Mouse (Mus musculus): ENCODE measurements at regions not wholly inside any gene's neighbourhood (a gene's known extent, or its start where the extent isn't known, plus 50 kb on each side); places are given as distances from the start of the nearest gene placed in this dataset.

DNA sequence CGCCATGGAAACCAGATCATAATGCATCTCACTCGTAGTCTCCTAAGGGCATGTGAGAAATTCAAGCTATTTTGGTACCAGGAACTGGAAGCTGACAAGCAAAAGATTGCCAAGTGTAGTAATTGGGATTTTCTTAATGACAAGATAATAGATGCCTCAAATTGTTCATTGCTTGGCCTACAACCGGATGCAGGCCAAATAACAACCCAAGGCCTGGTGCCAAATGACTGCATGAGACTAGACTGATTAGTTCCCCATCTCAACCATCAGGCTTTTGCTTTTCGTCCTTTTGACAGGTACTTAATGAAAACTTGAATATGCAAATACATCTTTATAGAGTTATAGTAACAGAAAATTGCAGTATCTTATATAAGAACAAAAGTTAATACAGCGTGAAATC is 780.4 kb upstream of the Frg1 start:
- Histone ChIP-seq H3K4me1 (ENCODE audit: control insufficient read depth in 2 of 2, insufficient read depth in 2 of 2, low read length in 2 of 2) (no peaks in the 10 kb centered on the region), H3K27ac (replicated peaks in 1 of 2; ENCODE audit: control insufficient read depth in 1 of 2, insufficient read depth in 1 of 2, low read depth in 2 of 2, low read length in 2 of 2) (no peak overlapping the region), H3K27me3 (ENCODE audit: control insufficient read depth, insufficient read depth, low read length) (no peaks in the 10 kb centered on the region), H3K36me3 (ENCODE audit: control insufficient read depth, insufficient read depth, low read length) (no peaks in the 10 kb centered on the region), H3K4me3 (ENCODE audit: control insufficient read depth in 1 of 2, insufficient read depth in 1 of 2, low read depth in 1 of 2, low read length in 2 of 2) (no peak overlapping the region), H3K9me3 (ENCODE audit: control insufficient read depth, low read length) (no peaks in the 10 kb centered on the region), H3K9ac (ENCODE audit: low read length) (no peak overlapping the region), H3K4me2 (ENCODE audit: low read length) (no peak overlapping the region)
- WGBS, result 72% methylated on average over 5 of the region's 5 CpGs
- ATAC-seq (ENCODE audit: insufficient number of reproducible peaks, insufficient read depth, low FRiP score, low read depth), result no peak

- H3K27me3 ChIP-seq (ENCODE audit: control insufficient read depth, insufficient read depth, low read length), result no peaks in the 10 kb centered on the region
- no peak overlapping the region for H3K27ac ChIP-seq (replicated peaks in 1 of 2; ENCODE audit: control insufficient read depth in 1 of 2, insufficient read depth in 1 of 2, low read depth in 2 of 2, low read length in 2 of 2)
- H3K4me2 ChIP-seq (ENCODE audit: low read length), result no peak overlapping the region
- no peaks in the 10 kb centered on the region for H3K36me3 ChIP-seq (ENCODE audit: control insufficient read depth, insufficient read depth, low read length)
- no peak for ATAC-seq (ENCODE audit: insufficient number of reproducible peaks, insufficient read depth, low FRiP score, low read depth)
- H3K4me3 ChIP-seq (ENCODE audit: control insufficient read depth in 1 of 2, insufficient read depth in 1 of 2, low read depth in 1 of 2, low read length in 2 of 2), result no peak overlapping the region
- no peaks in the 10 kb centered on the region for H3K9me3 ChIP-seq (ENCODE audit: control insufficient read depth, low read length)
- 88% methylated on average over 1 of the region's 1 CpGs for WGBS
- H3K4me1 ChIP-seq (ENCODE audit: control insufficient read depth in 2 of 2, insufficient read depth in 2 of 2, low read length in 2 of 2), result no peaks in the 10 kb centered on the region
- no peak overlapping the region for H3K9ac ChIP-seq (ENCODE audit: low read length)
Observed at GRCm38 (mm10) chr8:42193902-42194550, 777.2 kb upstream of the Frg1 start.

DNA sequence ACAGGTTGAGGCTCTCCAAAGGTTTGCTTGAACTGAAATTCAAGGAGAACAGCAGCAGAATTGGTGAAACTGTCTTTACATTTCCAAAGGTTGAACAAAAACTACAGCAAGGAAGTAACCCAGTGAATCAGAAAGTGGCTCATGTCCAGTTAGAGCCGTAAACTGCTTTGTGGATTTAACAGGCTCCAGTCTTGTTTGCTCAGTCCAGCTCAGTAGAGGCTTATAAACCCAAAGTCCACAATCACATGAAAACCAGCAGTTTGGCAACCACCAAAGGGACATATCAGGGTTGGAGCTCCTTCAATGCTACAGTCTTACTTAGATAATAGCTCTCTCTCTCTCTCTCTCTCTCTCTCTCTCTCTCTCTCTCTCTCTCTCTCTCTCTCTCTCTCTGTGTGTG is 770.2 kb upstream of the Frg1 start:
- ATAC-seq (ENCODE audit: insufficient number of reproducible peaks, insufficient read depth, low FRiP score, low read depth), result no peak
- no peak overlapping the region for H3K4me2 ChIP-seq (ENCODE audit: low read length)
- H3K27me3 ChIP-seq (ENCODE audit: control insufficient read depth, insufficient read depth, low read length), result no peaks in the 10 kb centered on the region
- H3K27ac ChIP-seq (replicated peaks in 1 of 2; ENCODE audit: control insufficient read depth in 1 of 2, insufficient read depth in 1 of 2, low read depth in 2 of 2, low read length in 2 of 2), result no peak overlapping the region
- H3K9ac ChIP-seq (ENCODE audit: low read length), result no peak overlapping the region
- H3K36me3 ChIP-seq (ENCODE audit: control insufficient read depth, insufficient read depth, low read length), result no peaks in the 10 kb centered on the region
- no peaks in the 10 kb centered on the region for H3K4me1 ChIP-seq (ENCODE audit: control insufficient read depth in 2 of 2, insufficient read depth in 2 of 2, low read length in 2 of 2)
- no peaks in the 10 kb centered on the region for H3K9me3 ChIP-seq (ENCODE audit: control insufficient read depth, low read length)
- H3K4me3 ChIP-seq (ENCODE audit: control insufficient read depth in 1 of 2, insufficient read depth in 1 of 2, low read depth in 1 of 2, low read length in 2 of 2), result no peak overlapping the region
- WGBS, result 84% methylated on average over 1 of the region's 1 CpGs

- no peaks in the 10 kb centered on the region for H3K4me1 ChIP-seq (ENCODE audit: control insufficient read depth in 2 of 2, insufficient read depth in 2 of 2, low read length in 2 of 2)
- H3K36me3 ChIP-seq (ENCODE audit: control insufficient read depth, insufficient read depth, low read length), result no peaks in the 10 kb centered on the region
- H3K27me3 ChIP-seq (ENCODE audit: control insufficient read depth, insufficient read depth, low read length), result no peaks in the 10 kb centered on the region
- 75% methylated on average over 4 of the region's 4 CpGs for WGBS
- no peak overlapping the region for H3K9ac ChIP-seq (ENCODE audit: low read length)
- no peak overlapping the region for H3K4me3 ChIP-seq (ENCODE audit: control insufficient read depth in 1 of 2, insufficient read depth in 1 of 2, low read depth in 1 of 2, low read length in 2 of 2)
- H3K9me3 ChIP-seq (ENCODE audit: control insufficient read depth, low read length), result no peaks in the 10 kb centered on the region
- ATAC-seq (ENCODE audit: insufficient number of reproducible peaks, insufficient read depth, low FRiP score, low read depth), result no peak
- H3K27ac ChIP-seq (replicated peaks in 1 of 2; ENCODE audit: control insufficient read depth in 1 of 2, insufficient read depth in 1 of 2, low read depth in 2 of 2, low read length in 2 of 2), result no peak overlapping the region
- H3K4me2 ChIP-seq (ENCODE audit: low read length), result no peak overlapping the region
Observed at GRCm38 (mm10) chr8:42183288-42183878, 766.5 kb upstream of the Frg1 start.

GRCm38 (mm10) chr8:42162441-42162840 is 745.6 kb upstream of the Frg1 start:
- Histone ChIP-seq H3K27me3 (ENCODE audit: control insufficient read depth, insufficient read depth, low read length) (no peaks in the 10 kb centered on the region), H3K36me3 (ENCODE audit: control insufficient read depth, insufficient read depth, low read length) (no peaks in the 10 kb centered on the region), H3K4me1 (ENCODE audit: control insufficient read depth in 2 of 2, insufficient read depth in 2 of 2, low read length in 2 of 2) (no peaks in the 10 kb centered on the region), H3K9me3 (ENCODE audit: control insufficient read depth, low read length) (no peaks in the 10 kb centered on the region), H3K9ac (ENCODE audit: low read length) (no peak overlapping the region), H3K27ac (replicated peaks in 1 of 2; ENCODE audit: control insufficient read depth in 1 of 2, insufficient read depth in 1 of 2, low read depth in 2 of 2, low read length in 2 of 2) (no peak overlapping the region), H3K4me2 (ENCODE audit: low read length) (no peak overlapping the region), H3K4me3 (ENCODE audit: control insufficient read depth in 1 of 2, insufficient read depth in 1 of 2, low read depth in 1 of 2, low read length in 2 of 2) (no peak overlapping the region)
- WGBS, result 71% methylated on average over 2 of the region's 2 CpGs
- no peak for ATAC-seq (ENCODE audit: insufficient number of reproducible peaks, insufficient read depth, low FRiP score, low read depth)

GRCm38 (mm10) chr8:42157006-42157405 is 740.1 kb upstream of the Frg1 start:
- Histone ChIP-seq H3K36me3 (ENCODE audit: control insufficient read depth, insufficient read depth, low read length) (no peaks in the 10 kb centered on the region), H3K27ac (replicated peaks in 1 of 2; ENCODE audit: control insufficient read depth in 1 of 2, insufficient read depth in 1 of 2, low read depth in 2 of 2, low read length in 2 of 2) (no peak overlapping the region), H3K4me3 (ENCODE audit: control insufficient read depth in 1 of 2, insufficient read depth in 1 of 2, low read depth in 1 of 2, low read length in 2 of 2) (no peak overlapping the region), H3K9ac (ENCODE audit: low read length) (no peak overlapping the region), H3K27me3 (ENCODE audit: control insufficient read depth, insufficient read depth, low read length) (no peaks in the 10 kb centered on the region), H3K4me2 (ENCODE audit: low read length) (no peak overlapping the region), H3K4me1 (ENCODE audit: control insufficient read depth in 2 of 2, insufficient read depth in 2 of 2, low read length in 2 of 2) (no peaks in the 10 kb centered on the region), H3K9me3 (ENCODE audit: control insufficient read depth, low read length) (no peaks in the 10 kb centered on the region)
- 76% methylated on average over 4 of the region's 4 CpGs for whole genome bisulfite sequencing
- ATAC-seq (ENCODE audit: insufficient number of reproducible peaks, insufficient read depth, low FRiP score, low read depth), result no peak

GRCm38 (mm10) chr8:42156588-42156987 is 739.7 kb upstream of the Frg1 start:
- no peaks in the 10 kb centered on the region for H3K36me3 ChIP-seq (ENCODE audit: control insufficient read depth, insufficient read depth, low read length)
- no peaks in the 10 kb centered on the region for H3K27me3 ChIP-seq (ENCODE audit: control insufficient read depth, insufficient read depth, low read length)
- H3K27ac ChIP-seq (replicated peaks in 1 of 2; ENCODE audit: control insufficient read depth in 1 of 2, insufficient read depth in 1 of 2, low read depth in 2 of 2, low read length in 2 of 2), result no peak overlapping the region
- H3K9me3 ChIP-seq (ENCODE audit: control insufficient read depth, low read length), result no peaks in the 10 kb centered on the region
- H3K4me3 ChIP-seq (ENCODE audit: control insufficient read depth in 1 of 2, insufficient read depth in 1 of 2, low read depth in 1 of 2, low read length in 2 of 2), result no peak overlapping the region
- H3K9ac ChIP-seq (ENCODE audit: low read length), result no peak overlapping the region
- no peaks in the 10 kb centered on the region for H3K4me1 ChIP-seq (ENCODE audit: control insufficient read depth in 2 of 2, insufficient read depth in 2 of 2, low read length in 2 of 2)
- 71% methylated on average over 1 of the region's 1 CpGs for WGBS
- no peak overlapping the region for H3K4me2 ChIP-seq (ENCODE audit: low read length)
- ATAC-seq (ENCODE audit: insufficient number of reproducible peaks, insufficient read depth, low FRiP score, low read depth), result no peak

DNA sequence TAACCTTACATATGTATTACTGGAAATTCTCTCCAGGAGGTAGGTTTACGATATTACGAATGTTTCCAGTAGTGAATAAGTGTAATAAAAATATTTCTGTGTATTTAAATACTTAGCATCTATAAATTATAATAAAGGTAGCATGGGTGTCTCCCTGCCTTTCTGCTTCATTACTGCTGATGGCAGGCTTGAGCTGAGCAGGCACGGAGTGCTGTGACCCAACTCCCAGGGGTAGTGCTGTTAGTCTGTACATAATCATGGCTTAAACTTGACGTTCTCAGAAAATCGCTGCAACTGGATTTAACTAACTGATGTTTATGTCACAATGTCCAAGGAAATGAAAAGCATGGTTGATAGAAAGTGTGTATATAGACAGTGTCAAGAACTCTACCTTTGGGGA is 727.8 kb upstream of the Frg1 start:
- H3K9ac ChIP-seq (ENCODE audit: low read length), result no peak overlapping the region
- H3K36me3 ChIP-seq (ENCODE audit: control insufficient read depth, insufficient read depth, low read length), result no peaks in the 10 kb centered on the region
- ATAC-seq (ENCODE audit: insufficient number of reproducible peaks, insufficient read depth, low FRiP score, low read depth), result no peak
- H3K4me1 ChIP-seq (ENCODE audit: control insufficient read depth in 2 of 2, insufficient read depth in 2 of 2, low read length in 2 of 2), result no peaks in the 10 kb centered on the region
- H3K27ac ChIP-seq (replicated peaks in 1 of 2; ENCODE audit: control insufficient read depth in 1 of 2, insufficient read depth in 1 of 2, low read depth in 2 of 2, low read length in 2 of 2), result no peak overlapping the region
- H3K4me3 ChIP-seq (ENCODE audit: control insufficient read depth in 1 of 2, insufficient read depth in 1 of 2, low read depth in 1 of 2, low read length in 2 of 2), result no peak overlapping the region
- no peaks in the 10 kb centered on the region for H3K9me3 ChIP-seq (ENCODE audit: control insufficient read depth, low read length)
- H3K27me3 ChIP-seq (ENCODE audit: control insufficient read depth, insufficient read depth, low read length), result no peaks in the 10 kb centered on the region
- WGBS, result 86% methylated on average over 5 of the region's 5 CpGs
- H3K4me2 ChIP-seq (ENCODE audit: low read length), result no peak overlapping the region

All from heart, embryonic 14.5 days (tissue).